Mouse (Mus musculus) layer of hippocampus, adult 2 months (tissue): Measurements from ENCODE around the gene Fzd4. TPM values are rescaled to one million over a fixed set of nuclear protein-coding genes. Genes with fewer than 3 reads are reported as not detected.
A peak's percentile ranks its signal among the peaks of the same experiment; 100 is the strongest.

Experiments
- DNase-seq, 2 experiments: peaks; one replicate each; pipeline ENCODE4 v3.0.0; 2022; ENCODE audit warnings: low spot score in 2 of 2
- H3K27ac ChIP-seq: fragments of 200-600 bp; 2 replicates; pipeline ENCODE4 v1.8.1; 2022
- H3K4me3 ChIP-seq: fragments of 200-600 bp; 2 replicates; pipeline ENCODE4 v1.8.1; 2022; ENCODE audit warnings: mild to moderate bottlenecking
- CTCF ChIP-seq: fragments of 200-600 bp; conservative IDR thresholded peaks from 2 replicates; pipeline ENCODE4 v1.8.1; 2022; ENCODE audit warnings: antibody characterized with exemption, mild to moderate bottlenecking, moderate library complexity
- total RNA-seq, 2 experiments: library from RNA; stranded (reverse); gene quantifications; 2 replicates each; pipeline ENCODE4 v1.2.3; 2021

The Fzd4 gene
- total RNA-seq, 2 experiments from 2014 or later, result 6.1 to 7.2 TPM

GRCm38 (mm10) chr7:89404734-89405440, 732 bp downstream of the Fzd4 start:
- peak overlapping the region; percentile 90 for H3K4me3 ChIP-seq
- peak overlapping the region; percentile 93 for H3K27ac ChIP-seq
- no peak for TF ChIP-seq CTCF
- DNase-seq, result no peak

- no peak for DNase-seq
- peak overlapping the region; percentile 90 for H3K4me3 ChIP-seq
- no peak for TF ChIP-seq CTCF
- no peak overlapping the region for H3K27ac ChIP-seq
Observed at GRCm38 (mm10) chr7:89406011-89406410, 1.9 kb downstream of the Fzd4 start.

GRCm38 (mm10) chr7:89407006-89407940, 3.1 kb downstream of the Fzd4 start:
- no peak overlapping the region for H3K4me3 ChIP-seq
- no peak for DNase-seq
- no peak overlapping the region for H3K27ac ChIP-seq
- TF ChIP-seq CTCF, result no peak

- no peak for DNase-seq
- H3K27ac ChIP-seq, result no peak overlapping the region
- no peak overlapping the region for H3K4me3 ChIP-seq
- no peak for TF ChIP-seq CTCF
Observed at GRCm38 (mm10) chr7:89410294-89410693, 6.1 kb downstream of the Fzd4 start.

GRCm38 (mm10) chr7:89411346-89411745, 7.2 kb downstream of the Fzd4 start:
- Histone ChIP-seq H3K27ac (no peak overlapping the region), H3K4me3 (no peak overlapping the region)
- DNase-seq, result no peak
- no peak for TF ChIP-seq CTCF

- no peak for DNase-seq
- no peak overlapping the region for H3K27ac ChIP-seq
- no peak for TF ChIP-seq CTCF
- H3K4me3 ChIP-seq, result no peak overlapping the region
Observed at GRCm38 (mm10) chr7:89412094-89412493, 7.9 kb downstream of the Fzd4 start.

GRCm38 (mm10) chr7:89416027-89416426, 11.9 kb downstream of the Fzd4 start:
- no peak for DNase-seq
- TF ChIP-seq CTCF, result no peak
- H3K27ac ChIP-seq, result no peak overlapping the region
- no peak overlapping the region for H3K4me3 ChIP-seq

- DNase-seq, result no peak
- no peak for TF ChIP-seq CTCF
- Histone ChIP-seq H3K27ac (no peak overlapping the region), H3K4me3 (no peak overlapping the region)
Observed at GRCm38 (mm10) chr7:89417707-89418106, 13.6 kb downstream of the Fzd4 start.

- DNase-seq, result no peak
- no peak overlapping the region for H3K4me3 ChIP-seq
- no peak overlapping the region for H3K27ac ChIP-seq
- no peak for TF ChIP-seq CTCF
Observed at GRCm38 (mm10) chr7:89418127-89418653, 14.0 kb downstream of the Fzd4 start.

GRCm38 (mm10) chr7:89418917-89419679, 14.9 kb downstream of the Fzd4 start:
- DNase-seq, result no peak
- Histone ChIP-seq H3K27ac (peak overlapping the region; percentile 54; the same call in 1 of the 2 replicates), H3K4me3 (peak overlapping the region; percentile 33; the same call in 1 of the 2 replicates)
- peak; percentile 94 for TF ChIP-seq CTCF

- no peak for DNase-seq
- TF ChIP-seq CTCF, result no peak
Observed at GRCm38 (mm10) chr7:89421294-89421693, 17.1 kb downstream of the Fzd4 start.

GRCm38 (mm10) chr7:89422650-89423049, 18.5 kb downstream of the Fzd4 start:
- DNase-seq, result no peak

More at GRCm38 (mm10) chr7:89421294-89421693, 17.1 kb downstream of the Fzd4 start:
- Histone ChIP-seq H3K4me3 (no peak overlapping the region), H3K27ac (no peak overlapping the region)

More at GRCm38 (mm10) chr7:89422650-89423049, 18.5 kb downstream of the Fzd4 start:
- Histone ChIP-seq H3K4me3 (no peak overlapping the region), H3K27ac (no peak overlapping the region)
- TF ChIP-seq CTCF, result no peak
